Mouse (Mus musculus) bone marrow, adult 2 months (tissue): ENCODE data around the gene Pla2g5.

Experiments
- CTCF ChIP-seq: fragments of 200-500 bp; IDR thresholded peaks from 2 replicates; pipeline ENCODE4 v1.5.1; 2011; ENCODE audit warnings: low read length, control low read depth; ENCODE audit not compliant: control insufficient read depth, insufficient read depth
- POLR2A ChIP-seq: fragments of 200-500 bp; IDR thresholded peaks from 2 replicates; pipeline ENCODE4 v1.6.1; 2011; ENCODE audit warnings: low read depth, mild to moderate bottlenecking, control low read depth, low read length, borderline replicate concordance; ENCODE audit not compliant: control insufficient read depth

GRCm38 (mm10) chr4:138827147-138827546 lies 36.1 kb downstream of the Pla2g5 start:
- no peak for TF ChIP-seq POLR2A
- TF ChIP-seq CTCF, result no peak
